Mouse (Mus musculus) kidney, postnatal 0 days (tissue): ENCODE measurements around the gene Rhob. TPM values are rescaled to one million over a fixed set of nuclear protein-coding genes. Genes with fewer than 3 reads are reported as not detected.
A peak's percentile ranks its signal among the peaks of the same experiment; 100 is the strongest.

Experiments used
- ATAC-seq: fragments of 200-750 bp; cut with Nextera tagmentation; replicated peaks from 2 replicates; pipeline ENCODE4 v1.8.0; 2017; ENCODE audit warnings: low read depth, moderate number of reproducible peaks, moderate TSS enrichment, moderate library complexity; ENCODE audit not compliant: low FRiP score
- DNase-seq: peaks from one replicate; pipeline ENCODE4 v3.0.0-alpha.2; 2016; ENCODE audit warnings: low spot score
- H3K27ac ChIP-seq: fragments of 300-500 bp; sonication (generic); 2 replicates; pipeline ENCODE4 v1.5.1; 2014; ENCODE audit warnings: mild to moderate bottlenecking
- H3K27me3 ChIP-seq: fragments of 300-500 bp; sonication (generic); 2 replicates; pipeline ENCODE4 v1.6.1; 2014; ENCODE audit warnings: low read length, mixed read lengths; ENCODE audit not compliant: insufficient read depth
- H3K36me3 ChIP-seq: fragments of 300-500 bp; sonication (generic); 2 replicates; pipeline ENCODE4 v1.6.1; 2014; ENCODE audit warnings: low read length, mixed read lengths; ENCODE audit not compliant: insufficient read depth
- H3K4me1 ChIP-seq: fragments of 300-500 bp; sonication (generic); replicated peaks from 2 replicates; pipeline ENCODE4 v1.6.1; 2014; ENCODE audit warnings: antibody characterized with exemption, low read length, mixed read lengths; ENCODE audit not compliant: insufficient read depth
- H3K4me2 ChIP-seq: fragments of 300-500 bp; sonication (generic); 2 replicates; pipeline ENCODE4 v1.6.1; 2014; ENCODE audit warnings: mild to moderate bottlenecking, low read length, moderate library complexity, mixed read lengths
- H3K4me3 ChIP-seq: fragments of 300-500 bp; sonication (generic); replicated peaks from 2 replicates; pipeline ENCODE4 v1.5.1; 2014; ENCODE audit warnings: low read depth, low read length
- H3K9ac ChIP-seq: fragments of 300-500 bp; sonication (generic); 2 replicates; pipeline ENCODE4 v1.6.1; 2014; ENCODE audit warnings: low read depth, low read length
- H3K9me3 ChIP-seq: fragments of 300-500 bp; sonication (generic); replicated peaks from 2 replicates; pipeline ENCODE4 v1.6.1; 2016; ENCODE audit warnings: low read length, inconsistent platforms, mixed read lengths
- CTCF ChIP-seq: IDR thresholded peaks from 2 replicates; pipeline ENCODE4 v1.5.1; 2016; ENCODE audit warnings: antibody characterized with exemption, low read depth, mild to moderate bottlenecking, moderate library complexity
- WGBS: fragments of 180-500 bp; shearing (Covaris S2); extraction: QIAGEN DNeasy Blood & Tissue Kit; methylation state at CpG from one replicate; pipeline ENCODE4 v1.1.7; 2014; 5-methylcytosine and 5-hydroxymethylcytosine counted together
- polyA plus RNA-seq: library from polyadenylated mRNA; unstranded; fragments of >200 nt; fragmentation: Nextera tagmentation; extraction: Ambion mirVana; gene quantifications from 2 replicates; pipeline ENCODE4 v1.2.1, GENCODE M21; 2015

The Rhob gene
- polyA plus RNA-seq, 1 experiment from 2014 or later, result 53.6 TPM

DNA sequence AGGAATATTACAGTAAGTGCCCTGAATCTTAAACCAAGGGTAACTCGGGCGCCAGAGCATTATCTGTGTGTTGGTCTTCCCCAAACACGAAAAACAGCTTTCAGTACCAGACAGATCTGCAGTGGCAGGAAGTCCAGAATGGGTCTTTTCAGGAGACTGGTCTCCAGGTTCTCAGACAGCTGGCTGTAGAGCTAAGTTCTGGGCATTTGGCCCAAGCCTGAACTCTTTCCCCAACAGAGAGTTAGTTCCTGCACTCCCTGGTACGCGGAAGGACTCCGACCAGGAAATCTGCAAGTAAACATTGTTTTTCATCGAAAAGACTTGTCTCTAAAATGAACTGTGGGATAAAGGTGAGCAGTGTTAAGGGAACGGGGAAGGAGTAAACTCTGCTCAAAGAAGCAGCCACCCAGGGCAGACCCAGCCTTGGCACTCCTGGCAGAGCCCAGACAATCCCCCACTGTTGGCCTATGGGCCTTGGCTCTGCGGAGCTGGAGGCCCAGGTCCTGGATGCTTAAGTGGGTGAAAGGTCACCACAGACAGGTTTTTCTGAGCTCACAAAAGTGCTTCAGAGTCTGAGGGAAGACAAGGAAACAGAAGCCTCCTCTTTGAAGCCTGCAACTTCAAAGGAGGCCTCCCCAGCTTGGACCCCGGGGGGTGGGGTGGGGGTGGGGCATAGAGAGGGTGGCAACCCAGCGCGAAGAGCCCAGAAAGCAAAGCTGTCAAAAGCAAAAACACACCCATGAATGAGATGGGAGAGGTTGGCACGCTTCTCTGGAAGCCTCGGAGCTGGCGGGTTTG lies 3.7 kb downstream of the Rhob start:
- peak; percentile 46 for DNase-seq
- no peak for TF ChIP-seq CTCF
- H3K4me3 ChIP-seq, result 0 out of 2 replicates have a peak overlapping the region, but pooled peaks have one; percentile 78
- H3K27ac ChIP-seq, result peak overlapping the region; percentile 76
- H3K4me2 ChIP-seq, result peak overlapping the region; percentile 83
- ATAC-seq, result no peak
- no peaks in the 10 kb centered on the region for H3K9me3 ChIP-seq
- H3K4me1 ChIP-seq, result peaks cover 7% of the 10 kb centered on the region
- WGBS, result 23% methylated on average over 15 of the region's 15 CpGs
- H3K27me3 ChIP-seq, result no peaks in the 10 kb centered on the region
- no peak overlapping the region for H3K9ac ChIP-seq
- no peaks in the 10 kb centered on the region for H3K36me3 ChIP-seq

DNA sequence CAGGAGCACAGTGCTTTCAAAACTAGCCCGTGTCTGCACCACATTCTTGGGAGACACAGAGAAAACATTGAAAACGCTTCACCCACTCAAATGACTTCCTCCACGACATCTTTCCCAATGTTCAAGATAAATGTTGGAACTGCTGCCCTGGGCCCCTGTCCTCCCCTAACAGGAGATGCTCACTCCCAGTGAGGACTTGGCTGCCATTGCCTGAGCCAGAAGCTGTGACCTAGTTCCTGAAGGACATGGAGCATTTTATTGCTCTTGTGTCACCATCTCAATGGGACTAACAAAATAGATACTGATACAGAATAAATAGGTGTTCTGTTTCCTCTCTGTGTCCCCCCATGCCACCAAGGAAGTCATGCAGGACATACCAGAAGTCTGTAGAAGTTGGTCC lies 5.1 kb downstream of the Rhob start:
- no peak for ATAC-seq
- Histone ChIP-seq H3K9ac (no peak overlapping the region), H3K4me1 (no peaks in the 10 kb centered on the region; the same call in 1 of the 2 replicates), H3K27me3 (no peaks in the 10 kb centered on the region), H3K36me3 (no peaks in the 10 kb centered on the region), H3K27ac (no peak overlapping the region), H3K4me3 (no peak overlapping the region), H3K4me2 (no peak overlapping the region), H3K9me3 (no peaks in the 10 kb centered on the region)
- TF ChIP-seq CTCF, result no peak
- WGBS, result 41% methylated on average over 3 of the region's 3 CpGs
- DNase-seq, result peak; percentile 59

DNA sequence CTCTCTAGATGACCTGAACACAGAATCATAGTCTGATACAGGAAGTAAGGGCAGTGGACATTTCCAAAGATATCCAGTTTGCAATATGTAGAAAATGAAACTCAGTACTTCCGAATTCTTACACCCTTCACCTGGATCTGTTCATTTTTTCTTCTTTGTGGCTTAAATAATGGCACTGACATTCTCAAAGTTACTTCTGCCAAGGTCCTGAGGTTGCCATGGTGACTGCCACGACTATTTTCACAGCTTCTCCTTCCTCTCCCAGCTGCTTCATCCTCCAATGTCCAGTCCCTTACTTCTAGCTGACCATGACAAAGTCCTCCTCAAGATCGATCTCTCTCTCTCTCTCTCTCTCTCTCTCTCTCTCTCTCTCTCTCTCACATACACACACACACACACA lies 6.4 kb downstream of the Rhob start:
- DNase-seq, result no peak
- no peak overlapping the region for H3K9ac ChIP-seq
- no peak overlapping the region for H3K4me3 ChIP-seq
- no peak overlapping the region for H3K27ac ChIP-seq
- TF ChIP-seq CTCF, result no peak
- H3K4me2 ChIP-seq, result no peak overlapping the region
- H3K27me3 ChIP-seq, result no peaks in the 10 kb centered on the region
- no peaks in the 10 kb centered on the region; the same call in 1 of the 2 replicates for H3K4me1 ChIP-seq
- H3K36me3 ChIP-seq, result no peaks in the 10 kb centered on the region
- H3K9me3 ChIP-seq, result no peaks in the 10 kb centered on the region
- WGBS, result 54% methylated on average over 3 of the region's 3 CpGs
- ATAC-seq, result no peak

DNA sequence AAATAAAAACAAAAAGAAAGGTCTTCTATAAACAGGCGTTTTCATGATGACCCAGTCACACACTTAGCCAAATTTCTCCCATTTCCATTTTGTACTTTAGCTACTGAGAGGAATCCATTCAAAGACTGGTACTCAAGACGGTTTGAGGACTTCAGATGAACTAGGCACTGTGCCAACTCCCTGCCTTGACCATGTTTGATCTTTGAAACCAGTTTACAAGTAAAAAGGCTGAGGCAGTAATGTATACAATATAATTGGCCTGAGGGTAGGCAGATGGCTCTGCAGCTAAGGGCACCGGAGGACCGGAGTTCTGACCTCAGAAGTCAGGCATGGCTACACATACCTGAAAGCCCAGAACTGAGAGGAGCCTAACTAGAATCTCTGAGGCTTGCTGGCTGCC lies 10.7 kb downstream of the Rhob start:
- ATAC-seq (peak; percentile 52; the same call in 1 of the 2 replicates), DNase-seq (no peak)
- TF ChIP-seq CTCF, result no peak
- no peak overlapping the region for H3K9ac ChIP-seq
- H3K4me3 ChIP-seq, result no peak overlapping the region
- H3K36me3 ChIP-seq, result no peaks in the 10 kb centered on the region
- 51% methylated on average over 4 of the region's 4 CpGs for WGBS
- no peaks in the 10 kb centered on the region for H3K9me3 ChIP-seq
- H3K4me2 ChIP-seq, result no peak overlapping the region
- H3K4me1 ChIP-seq, result 0 out of 2 replicates have a peak, but pooled peaks cover 5% of the 10 kb centered on the region
- no peaks in the 10 kb centered on the region for H3K27me3 ChIP-seq
- no peak overlapping the region for H3K27ac ChIP-seq

DNA sequence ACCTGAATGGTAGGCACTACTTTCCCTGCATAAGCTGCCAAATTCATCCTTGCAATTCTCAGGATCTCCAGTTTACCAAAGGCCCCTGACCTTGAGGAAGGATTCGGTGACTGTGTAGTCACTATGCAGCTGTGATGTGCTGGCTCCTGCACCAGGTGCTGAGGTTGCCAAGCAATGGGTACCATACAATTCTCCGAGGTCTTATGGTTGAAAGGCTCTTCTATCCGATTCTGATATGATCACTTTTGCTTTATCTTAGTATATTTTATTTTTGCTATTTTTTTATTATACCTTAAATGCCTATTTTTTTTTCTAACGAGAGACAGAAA lies 11.2 kb downstream of the Rhob start:
- no peak overlapping the region for H3K4me3 ChIP-seq
- TF ChIP-seq CTCF, result no peak
- ATAC-seq (peak; percentile 25; the same call in 1 of the 2 replicates), DNase-seq (no peak)
- 0 out of 2 replicates have a peak, but pooled peaks cover 5% of the 10 kb centered on the region for H3K4me1 ChIP-seq
- no peaks in the 10 kb centered on the region for H3K27me3 ChIP-seq
- no peaks in the 10 kb centered on the region for H3K36me3 ChIP-seq
- H3K9ac ChIP-seq, result no peak overlapping the region
- WGBS, result 79% methylated on average over 4 of the region's 4 CpGs
- H3K9me3 ChIP-seq, result no peaks in the 10 kb centered on the region
- no peak overlapping the region for H3K27ac ChIP-seq
- no peak overlapping the region for H3K4me2 ChIP-seq

DNA sequence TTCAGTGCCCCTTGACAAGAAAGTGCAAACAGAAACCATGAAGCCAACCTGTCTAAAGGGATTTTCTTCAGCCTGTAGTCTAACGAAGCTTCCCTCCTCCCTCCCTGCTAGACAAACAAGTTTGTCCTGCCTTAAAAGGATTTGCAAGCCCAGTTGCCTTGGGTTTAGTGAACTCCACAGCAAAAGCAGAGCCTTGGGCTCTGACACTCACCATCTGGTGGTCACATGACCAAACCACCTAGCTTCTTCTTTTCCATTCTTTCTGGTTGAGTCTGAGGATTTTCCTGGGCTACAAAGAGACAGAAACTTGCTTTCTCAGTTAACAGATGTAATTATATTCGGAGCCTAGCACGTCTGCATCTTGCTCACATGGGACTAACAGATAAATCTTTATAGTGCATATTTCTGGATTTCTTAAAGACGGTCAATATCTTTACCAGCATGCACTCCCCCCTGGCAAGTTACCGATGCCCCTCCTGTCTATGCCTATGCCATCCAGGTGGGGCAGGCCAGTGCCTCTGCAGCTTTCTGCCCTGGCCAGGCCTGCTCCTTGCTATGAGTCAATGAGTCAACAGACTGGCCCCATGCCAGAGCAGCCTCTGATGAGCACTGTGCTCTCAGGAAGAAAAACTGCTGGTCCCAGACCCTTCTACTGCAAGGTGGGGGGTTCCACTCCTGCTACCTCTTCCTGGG lies 11.7 kb downstream of the Rhob start:
- Histone ChIP-seq H3K36me3 (no peaks in the 10 kb centered on the region), H3K27ac (no peak overlapping the region), H3K4me1 (0 out of 2 replicates have a peak, but pooled peaks cover 5% of the 10 kb centered on the region), H3K9ac (no peak overlapping the region), H3K9me3 (no peaks in the 10 kb centered on the region), H3K27me3 (no peaks in the 10 kb centered on the region), H3K4me2 (no peak overlapping the region), H3K4me3 (no peak overlapping the region)
- no peak for TF ChIP-seq CTCF
- WGBS, result 52% methylated on average over 5 of the region's 5 CpGs
- ATAC-seq (peak; percentile 85; the same call in 1 of the 2 replicates), DNase-seq (no peak)
